Mouse (Mus musculus) left cerebral cortex, postnatal 4 days (tissue): Measurements from ENCODE around the gene Gpr45. TPM values are rescaled to one million over a fixed set of nuclear protein-coding genes. Genes with fewer than 3 reads are reported as not detected.
"Not testable (repeated sequence)": the region's sequence is repeated elsewhere in the genome, so short reads cannot be mapped to it uniquely, and the experiment has no call there.

Experiments used
- DNase-seq: peaks from one replicate; pipeline ENCODE4 v3.0.0-alpha.2; 2022
- intact Hi-C: fragments of 180-260 bp; cut with DNase I; formaldehyde crosslinking; loops from one replicate; pipeline ENCODE4 v1.15.1; 2025
- total RNA-seq, 2 experiments: library from RNA; stranded (reverse); gene quantifications; 2 replicates each; pipeline ENCODE4 v1.2.3; 2021

Gene Gpr45
- 10 to 100 TPM; 26.6 to 28.3 TPM for total RNA-seq

DNA sequence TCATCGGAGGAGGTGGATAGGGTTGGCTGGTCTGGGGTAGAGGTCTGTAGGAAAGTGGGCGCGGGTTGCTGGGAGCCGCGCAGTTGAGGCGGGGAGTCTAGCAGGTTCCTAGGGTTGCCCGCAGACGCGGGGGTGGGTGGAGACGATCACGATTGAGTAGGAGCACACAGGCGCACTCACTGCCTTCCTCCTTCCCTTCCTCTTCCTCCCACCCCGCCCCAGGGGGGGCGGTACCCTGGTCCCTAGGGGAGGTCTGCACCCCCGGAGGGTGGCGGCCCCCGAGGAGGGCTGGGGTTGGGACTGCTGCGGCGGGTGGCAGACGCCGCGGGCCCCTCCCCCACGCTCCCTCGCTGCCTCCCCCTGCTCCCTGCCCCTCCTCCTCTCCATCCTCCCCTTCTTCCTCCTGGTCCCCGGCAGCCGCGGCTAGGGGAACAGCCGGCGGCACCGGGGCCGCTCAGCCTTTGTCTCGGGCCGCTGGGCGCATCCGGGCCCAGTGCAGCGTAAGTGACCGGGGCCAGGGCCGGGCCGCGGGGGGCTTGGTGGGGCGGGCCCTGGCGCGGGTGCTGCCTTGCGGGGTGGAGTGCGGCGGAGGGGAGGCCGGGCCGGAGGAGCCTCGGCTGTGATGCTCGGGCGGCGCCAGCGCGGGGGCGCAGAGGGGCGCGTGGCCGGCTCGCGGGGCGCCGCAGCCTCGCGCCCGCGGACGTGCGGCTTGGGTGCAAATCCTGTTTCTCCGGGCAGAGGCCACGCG, at the start of gene Gpr45:
Gene Gpr45, plus strand, starts transcription at position 139 of the 748 bp plus-strand sequence.
- intact Hi-C loops = no loop called here
- DNase-seq = peak; percentile 60

DNA sequence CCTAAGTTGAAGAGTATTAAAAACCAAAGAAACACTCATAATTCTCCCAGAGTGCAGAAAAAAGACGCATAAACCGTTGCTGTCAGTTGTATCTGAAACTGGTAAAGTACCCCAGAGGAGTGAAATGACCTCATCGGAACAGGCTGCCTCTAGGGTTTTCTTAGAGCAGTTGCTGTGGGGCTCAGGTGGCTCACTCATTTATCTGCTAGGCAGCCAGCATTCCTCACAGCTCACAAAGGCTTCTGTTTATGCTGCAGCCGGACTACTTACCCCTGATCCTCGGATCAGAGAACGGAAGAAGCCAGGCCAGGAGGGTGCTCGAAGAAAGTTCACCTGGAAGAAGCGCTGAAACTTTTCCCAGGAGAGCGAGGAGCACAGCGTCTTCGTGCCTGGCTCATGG, 47.5 kb upstream of the Gpr45 start:
- DNase-seq = no peak
- intact Hi-C loops = no loop called here

- intact Hi-C loops = no loop called here
- no peak for DNase-seq
Observed at GRCm38 (mm10) chr1:42906696-42907095, 46.0 kb upstream of the Gpr45 start.

GRCm38 (mm10) chr1:42907153-42907552, 45.5 kb upstream of the Gpr45 start:
- intact Hi-C loops = no loop called here
- no peak for DNase-seq

GRCm38 (mm10) chr1:42915062-42915461, 37.6 kb upstream of the Gpr45 start:
- intact Hi-C loops = loop anchor here (5.0 to 10.0 kb wide), 2 partner anchors 127 to 350 kb away; no protein-coding TSS in a partner anchor
- DNase-seq = no peak

GRCm38 (mm10) chr1:42916719-42917118, 36.0 kb upstream of the Gpr45 start:
- no peak for DNase-seq
- intact Hi-C loops = loop anchor here (5.0 to 10.0 kb wide), 2 partner anchors 126 to 348 kb away; no protein-coding TSS in a partner anchor

DNA sequence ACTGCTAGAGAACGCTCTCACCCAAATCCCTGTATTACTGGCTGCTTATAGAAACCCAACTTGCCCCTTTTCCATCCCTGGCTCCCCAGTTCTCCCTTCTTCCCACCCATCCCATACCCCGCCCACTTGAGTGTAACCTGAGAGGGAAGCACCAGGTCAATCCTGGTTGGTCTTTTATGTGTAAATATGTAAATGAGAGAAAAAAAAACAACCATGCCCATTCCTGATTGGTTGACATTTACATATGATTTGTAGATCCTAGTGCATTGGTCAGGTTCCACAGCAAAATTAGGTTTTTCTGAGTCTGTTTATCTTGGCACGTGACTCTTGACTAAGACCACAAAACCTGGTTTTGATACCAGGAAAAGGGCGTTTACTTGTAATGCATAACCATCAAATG, 34.8 kb upstream of the Gpr45 start:
- DNase-seq = no peak
- intact Hi-C loops = loop anchor here (5.0 to 10.0 kb wide), 2 partner anchors 124 to 347 kb away; no protein-coding TSS in a partner anchor

GRCm38 (mm10) chr1:42923924-42924323, 28.7 kb upstream of the Gpr45 start:
- intact Hi-C loops = no loop called here
- no peak for DNase-seq

- no peak for DNase-seq
- intact Hi-C loops = no loop called here
Observed at GRCm38 (mm10) chr1:42933613-42934012, 19.1 kb upstream of the Gpr45 start.

DNA sequence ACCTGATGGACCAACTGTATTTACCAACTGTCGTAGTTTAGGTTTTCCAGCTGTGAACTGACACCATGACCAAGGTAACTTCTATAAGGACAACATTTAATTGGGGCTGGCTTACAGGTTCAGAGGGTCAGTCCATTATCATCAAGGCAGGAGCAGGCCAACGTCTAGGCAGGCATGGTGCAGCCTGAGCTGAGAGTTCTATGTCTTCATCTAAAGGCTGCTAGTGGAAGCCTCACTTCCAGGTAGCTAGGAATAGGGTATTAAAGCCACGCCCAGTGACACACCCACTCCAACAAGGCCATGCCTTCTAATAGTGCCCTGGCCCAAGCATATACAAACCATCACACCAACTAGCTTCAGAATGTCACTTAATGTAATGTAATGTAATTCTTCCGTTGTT, 4.2 kb upstream of the Gpr45 start:
- no peak for DNase-seq
- intact Hi-C loops = no loop called here

DNA sequence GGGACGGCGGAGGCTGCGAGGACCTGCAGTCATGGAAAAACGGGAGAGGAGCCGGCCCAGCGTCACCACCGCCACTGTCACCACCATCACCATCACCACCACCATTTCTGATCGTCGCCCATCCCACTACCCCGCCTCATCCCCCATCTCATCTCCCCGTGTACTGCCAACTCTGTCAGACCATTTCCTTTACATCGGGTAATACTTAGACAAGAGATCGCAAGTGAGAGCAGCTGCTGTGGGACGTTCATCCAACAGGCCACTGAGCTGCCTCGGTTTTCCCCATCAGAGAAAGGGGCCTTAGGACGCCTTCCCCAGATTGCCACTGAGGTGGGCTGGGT, 780 bp downstream of the Gpr45 start:
- intact Hi-C loops = no loop called here
- no peak for DNase-seq

DNA sequence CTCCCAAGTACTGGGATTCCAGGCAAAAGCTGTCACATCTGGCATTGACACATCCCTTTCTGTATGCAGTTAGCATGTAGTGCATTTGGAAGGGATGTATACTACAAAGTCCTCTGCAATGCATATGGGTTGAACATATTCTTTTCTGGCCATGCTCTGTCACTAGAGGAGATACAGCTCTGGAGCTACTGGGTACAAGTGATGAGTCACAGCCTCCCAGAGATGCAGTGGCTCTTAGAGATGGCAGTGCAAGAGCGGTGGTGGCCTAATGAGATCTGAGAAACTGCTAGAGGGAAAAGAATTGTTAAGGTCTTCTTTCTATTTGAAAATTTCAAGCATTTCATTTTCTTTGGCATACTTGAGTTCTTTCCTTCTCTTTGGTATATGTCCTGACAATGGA, 4.2 kb downstream of the Gpr45 start:
- DNase-seq = no peak
- intact Hi-C loops = no loop called here

- DNase-seq = no peak
- intact Hi-C loops = no loop called here
Observed at GRCm38 (mm10) chr1:42983082-42983771, 30.6 kb downstream of the Gpr45 start.

DNA sequence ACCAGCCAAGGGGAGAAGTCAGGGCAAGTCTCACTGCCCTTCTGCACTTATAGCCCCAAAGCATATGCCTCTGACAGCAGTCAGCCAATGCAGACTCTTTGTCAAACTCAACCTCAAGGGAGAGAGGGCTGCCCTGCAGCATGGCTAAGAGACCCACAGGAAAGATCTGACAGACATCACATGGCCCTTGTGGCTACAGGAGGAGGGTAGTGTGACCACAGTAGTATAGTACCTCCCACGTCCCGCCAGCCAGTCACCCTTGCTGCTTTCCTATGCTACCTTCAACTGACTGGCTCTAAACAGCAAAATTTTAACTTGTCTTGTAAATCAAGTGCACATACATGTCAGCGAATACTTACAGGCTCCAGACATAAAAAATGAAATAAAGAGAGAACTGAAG, 31.4 kb downstream of the Gpr45 start:
- intact Hi-C loops = no loop called here
- no peak for DNase-seq

- DNase-seq = no peak
- intact Hi-C loops = no loop called here
Observed at GRCm38 (mm10) chr1:42988996-42989395, 36.3 kb downstream of the Gpr45 start.

GRCm38 (mm10) chr1:43006051-43006514, 53.4 kb downstream of the Gpr45 start:
- intact Hi-C loops = no loop called here
- DNase-seq = peak; percentile 1

DNA sequence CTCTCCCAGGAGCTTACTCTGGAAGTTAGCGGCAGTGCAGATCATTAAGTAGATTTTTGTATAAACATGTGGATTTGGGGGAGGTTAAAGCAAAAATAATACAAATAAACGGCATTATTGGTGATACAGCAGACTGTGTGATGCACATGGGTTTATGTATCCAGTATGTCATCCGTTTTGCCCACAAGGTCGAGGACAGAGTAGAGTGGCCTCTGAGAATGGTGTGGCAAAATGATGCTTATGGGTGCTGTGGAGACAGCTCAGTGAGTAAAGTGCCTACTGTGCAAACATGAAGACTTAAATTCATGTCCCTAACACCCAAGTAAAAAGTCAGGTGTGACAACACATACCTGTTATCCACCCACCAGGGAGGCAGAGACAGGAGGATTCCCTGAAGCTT, 53.9 kb downstream of the Gpr45 start:
- intact Hi-C loops = no loop called here
- DNase-seq = no peak

GRCm38 (mm10) chr1:43010461-43010860, 57.8 kb downstream of the Gpr45 start:
- DNase-seq = no peak
- intact Hi-C loops = no loop called here

DNA sequence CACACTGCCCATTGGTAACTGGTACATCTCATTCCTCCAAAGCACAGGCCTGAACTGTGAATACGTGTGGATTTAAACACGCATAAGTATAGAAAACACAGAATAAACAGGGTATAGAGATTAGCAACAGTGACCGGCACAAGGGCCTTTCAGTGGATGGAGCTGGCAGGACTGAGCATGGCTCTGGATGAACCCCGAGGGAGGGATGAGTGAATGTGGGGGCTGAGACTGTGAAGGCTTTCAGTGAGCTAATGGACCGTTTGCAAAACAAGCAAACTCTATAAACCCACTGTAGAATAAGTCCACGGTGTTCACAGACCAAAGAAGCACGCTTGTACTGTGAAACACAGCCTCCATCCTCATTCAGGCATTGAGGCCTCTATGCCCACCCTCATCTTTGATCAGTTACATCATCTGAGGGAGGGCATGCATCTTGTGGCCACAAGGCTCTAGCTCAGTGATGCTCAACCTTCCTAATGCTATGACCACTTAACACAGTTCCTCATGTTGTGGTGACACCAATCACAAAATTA, 62.5 kb downstream of the Gpr45 start:
- intact Hi-C loops, DNase-seq: not testable (repeated sequence)

- DNase-seq = no peak
- intact Hi-C loops = no loop called here
Observed at GRCm38 (mm10) chr1:43036014-43036413, 83.3 kb downstream of the Gpr45 start.

- DNase-seq = no peak
- intact Hi-C loops = loop anchor here (5.0 to 10.0 kb wide), 2 partner anchors 125 to 337 kb away; no protein-coding TSS in a partner anchor
Observed at GRCm38 (mm10) chr1:43042271-43042670, 89.6 kb downstream of the Gpr45 start.
